Mouse (Mus musculus): ENCODE data around the gene Cyp8b1.

Gene Cyp8b1

DNA sequence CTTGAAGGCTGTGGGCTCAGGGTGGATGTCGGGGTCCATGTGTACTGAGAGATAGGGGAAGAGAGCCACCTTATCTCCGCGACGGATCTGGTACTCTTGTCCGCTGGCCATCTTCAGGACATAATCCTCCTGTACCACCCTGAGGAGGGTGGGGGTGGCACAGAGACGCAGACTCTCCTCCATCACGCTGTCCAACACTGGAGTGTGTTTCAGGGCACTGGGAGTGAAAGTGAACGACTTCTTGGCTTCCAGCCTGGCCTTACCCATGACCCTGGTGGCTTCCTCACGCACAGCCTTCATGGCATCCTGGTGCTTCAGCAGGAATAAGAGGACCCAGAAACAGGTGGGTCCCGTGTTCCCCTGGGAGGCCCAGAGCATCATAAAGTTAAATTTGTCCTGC lies 1.0 kb downstream of the Cyp8b1 start:
- WGBS: 91% methylated on average over 10 of the region's 10 CpGs

DNA sequence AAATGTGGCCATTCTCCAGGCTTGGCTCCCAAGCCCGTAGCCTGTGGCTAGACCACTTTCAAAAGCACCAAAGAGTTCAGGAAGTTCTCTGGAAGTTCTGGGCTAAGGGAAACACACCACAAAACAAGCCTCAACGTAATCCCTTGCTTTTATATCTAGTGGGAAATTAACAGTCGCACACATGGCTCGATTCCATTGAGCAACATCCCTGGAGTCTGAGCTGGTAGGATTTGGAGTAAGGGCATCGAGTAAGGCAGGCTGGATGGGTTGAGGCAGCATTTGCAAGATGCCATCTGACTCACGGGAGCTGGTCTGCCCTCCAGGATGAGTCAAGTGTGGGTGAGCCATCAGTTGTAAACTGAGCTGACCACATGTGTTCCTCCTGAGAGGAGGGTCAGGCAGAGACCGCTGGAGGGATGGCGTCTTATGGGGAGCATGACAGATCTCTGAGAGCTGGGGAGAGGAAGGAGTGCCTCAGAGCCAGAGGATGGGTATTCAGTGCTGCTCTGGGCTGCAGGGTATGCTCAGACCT lies 1.8 kb downstream of the Cyp8b1 start:
- WGBS: 78% methylated on average over 8 of the region's 8 CpGs

DNA sequence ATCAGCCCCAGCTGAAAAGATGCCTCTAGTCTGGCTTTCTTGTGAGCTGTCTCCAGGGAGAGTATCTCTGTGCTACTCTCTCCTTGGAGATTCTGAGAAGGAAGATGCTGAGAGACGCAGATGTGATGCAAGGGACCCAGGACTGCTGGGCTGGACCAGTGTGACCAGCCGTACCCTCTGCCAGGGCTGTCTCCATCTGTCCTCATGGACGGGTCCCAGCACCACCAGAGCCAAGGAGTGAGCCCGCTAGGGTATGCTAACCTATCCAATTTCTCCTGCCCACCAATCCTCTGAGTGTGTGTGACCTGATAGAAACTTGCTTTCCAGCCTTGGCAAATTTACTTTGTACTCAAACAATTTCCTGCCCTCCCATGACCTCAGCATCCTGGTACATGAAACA lies 3.3 kb downstream of the Cyp8b1 start:
- 89% methylated on average over 4 of the region's 4 CpGs for WGBS

DNA sequence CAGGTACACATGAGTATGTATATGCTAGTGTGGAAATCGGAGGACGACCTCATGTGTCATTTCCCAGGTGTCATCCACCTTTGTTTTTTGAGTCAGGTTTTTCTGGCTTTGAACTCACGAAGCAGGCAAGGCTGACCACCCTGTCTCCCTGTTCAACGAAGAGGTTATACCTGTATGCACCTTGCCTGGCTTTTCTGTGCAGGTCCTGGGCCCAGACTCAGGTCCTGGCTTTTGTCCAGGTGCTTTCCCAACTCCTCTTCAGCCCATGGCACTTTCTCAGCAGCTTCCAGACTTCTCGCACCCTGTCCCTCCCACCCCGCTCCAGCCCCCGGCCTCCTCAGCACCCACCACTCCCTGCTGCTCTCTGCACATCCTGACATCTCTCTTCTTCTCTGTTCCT lies 4.9 kb downstream of the Cyp8b1 start:
- 89% methylated on average over 7 of the region's 7 CpGs for WGBS

DNA sequence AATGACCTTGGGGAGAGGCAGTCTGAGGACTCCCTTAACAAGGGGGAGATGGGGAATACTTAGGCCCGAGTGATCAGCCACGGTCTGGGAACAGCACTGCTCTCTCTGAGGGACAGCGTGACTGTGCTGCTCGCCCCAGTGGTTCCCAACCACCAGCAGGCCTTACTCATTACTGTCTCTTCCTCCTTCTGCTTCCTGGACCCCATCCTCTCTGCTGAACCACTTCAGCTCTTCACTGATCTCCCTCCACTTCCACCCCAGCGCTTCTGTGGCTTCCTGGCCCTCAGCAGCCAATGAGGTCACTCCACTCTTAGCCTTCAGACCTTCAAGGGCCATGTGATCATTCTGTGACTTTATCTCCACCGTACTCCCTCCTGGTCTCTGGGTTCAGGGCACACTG lies 6.5 kb downstream of the Cyp8b1 start:
- 88% methylated on average over 6 of the region's 6 CpGs for WGBS

DNA sequence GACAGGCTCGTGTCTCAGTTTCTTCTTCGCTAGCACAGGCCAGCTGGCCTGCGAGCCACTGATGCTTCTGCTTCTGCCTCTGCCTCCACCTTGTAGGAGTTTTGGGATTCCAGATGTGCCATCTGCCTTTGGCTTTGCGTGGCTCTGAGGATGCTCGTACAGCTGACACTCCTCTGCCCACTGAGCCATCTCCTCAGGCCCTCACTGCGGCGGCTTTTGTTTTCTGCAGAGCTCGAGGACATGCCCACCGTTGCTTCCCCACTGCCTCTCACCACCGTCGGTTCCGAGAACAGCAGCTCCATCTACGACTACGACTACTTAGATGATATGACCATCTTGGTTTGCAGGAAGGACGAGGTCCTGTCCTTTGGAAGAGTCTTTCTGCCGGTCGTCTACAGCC lies 7.8 kb downstream of the Cyp8b1 start:
- WGBS: 96% methylated on average over 17 of the region's 17 CpGs

DNA sequence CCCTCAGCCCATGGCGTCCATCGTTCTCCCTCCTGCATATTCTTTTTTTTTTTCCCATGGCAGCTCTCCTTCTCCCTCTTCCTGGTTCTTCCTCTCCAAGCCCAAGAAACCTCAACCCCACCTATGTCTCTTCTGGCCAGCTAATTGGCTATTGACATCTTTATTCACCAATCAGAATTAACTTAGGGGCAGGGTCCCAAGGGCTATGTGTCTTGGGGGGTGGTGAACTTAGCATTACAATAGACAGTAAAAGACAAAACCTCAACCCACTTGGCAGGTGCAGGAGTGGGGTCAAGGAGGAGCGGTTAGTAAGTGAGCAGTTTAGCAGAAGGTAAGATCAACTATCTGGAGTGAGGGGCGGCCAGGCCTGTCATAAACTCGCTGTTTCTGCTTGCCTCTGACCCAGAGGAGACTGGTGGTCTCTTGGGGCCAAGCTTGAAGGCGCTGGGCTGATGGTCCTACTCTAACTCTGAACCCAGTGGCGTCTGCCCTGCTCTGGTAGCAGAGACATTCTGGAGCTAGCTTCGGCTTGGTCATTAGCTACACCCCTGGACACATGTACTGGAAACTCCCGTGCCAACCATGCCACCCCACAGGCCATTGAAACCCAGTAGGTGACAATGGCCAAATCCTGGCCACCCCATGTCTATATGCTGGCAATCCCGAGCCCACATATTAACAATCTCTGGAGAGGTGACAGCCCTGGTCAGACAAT lies 8.6 kb downstream of the Cyp8b1 start:
- WGBS: 81% methylated on average over 10 of the region's 10 CpGs

DNA sequence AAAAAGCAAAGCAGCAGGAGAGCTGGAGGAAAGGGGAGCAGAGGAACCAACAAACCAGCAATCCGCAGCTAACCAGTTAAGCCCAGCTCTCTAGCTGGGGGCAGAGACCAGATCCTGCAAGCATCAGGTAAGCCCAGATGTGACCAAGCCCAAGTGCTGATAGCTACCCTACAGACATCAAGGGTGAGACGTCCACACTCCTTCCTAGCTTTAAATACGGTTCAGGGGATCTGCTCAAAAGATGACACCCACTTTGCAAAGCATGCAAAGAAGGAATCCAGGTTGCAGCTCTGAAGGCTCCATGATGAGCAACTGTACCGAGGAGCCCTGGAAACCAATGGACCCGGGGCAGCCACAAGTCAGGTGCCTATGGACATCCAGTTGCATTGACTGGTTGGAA lies 9.6 kb downstream of the Cyp8b1 start:
- 65% methylated on average over 5 of the region's 5 CpGs for WGBS

DNA sequence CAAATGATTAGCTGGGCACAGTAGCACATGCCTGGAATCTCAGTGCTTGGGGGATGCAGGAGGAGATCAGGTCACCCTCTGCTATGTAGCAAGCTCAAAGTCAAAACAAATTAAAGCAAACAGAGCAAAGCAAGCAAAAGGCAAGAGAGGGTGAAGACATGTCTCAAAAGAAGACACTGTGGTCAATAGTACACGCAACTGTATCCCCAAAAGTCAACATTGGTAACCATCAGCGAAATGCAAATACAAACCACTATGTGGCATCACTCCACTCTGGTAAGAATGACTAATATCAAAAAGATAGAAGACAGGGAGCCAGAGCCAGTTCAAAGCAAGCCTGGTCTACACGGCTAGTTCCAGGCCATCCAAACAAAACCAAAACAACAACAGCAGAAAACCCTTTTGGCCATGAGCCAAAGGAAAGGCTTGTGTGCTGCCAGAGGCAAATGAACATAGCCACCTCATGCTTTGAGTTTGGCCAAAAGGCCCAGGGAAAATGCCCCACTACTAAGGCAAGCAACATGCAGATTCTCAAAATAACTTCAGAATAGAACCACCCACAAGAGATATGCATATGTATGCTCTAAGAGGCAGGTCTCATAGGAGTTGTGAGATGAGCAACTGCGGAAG lies 10.4 kb downstream of the Cyp8b1 start:
- WGBS: 52% methylated on average over 4 of the region's 4 CpGs

DNA sequence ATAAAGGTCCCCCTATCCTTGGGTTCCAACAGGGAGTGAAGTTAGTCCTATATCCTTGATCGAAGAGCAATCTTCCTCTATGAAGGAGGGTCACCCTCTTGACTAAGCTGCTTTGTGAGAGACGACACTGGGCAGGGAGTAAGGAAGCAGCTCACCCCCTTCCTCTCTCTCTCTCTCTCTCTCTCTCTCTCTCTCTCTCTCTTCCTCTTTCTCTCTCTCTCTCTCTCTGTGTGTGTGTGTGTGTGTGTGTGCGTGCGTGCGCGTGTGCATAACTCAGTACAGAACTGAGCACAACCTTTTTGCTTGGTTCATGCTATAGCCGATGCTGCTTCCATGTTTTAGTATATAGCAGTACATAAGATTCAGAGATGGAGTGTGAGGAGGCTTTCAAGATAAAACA lies 11.2 kb downstream of the Cyp8b1 start:
- WGBS: 88% methylated on average over 7 of the region's 7 CpGs

DNA sequence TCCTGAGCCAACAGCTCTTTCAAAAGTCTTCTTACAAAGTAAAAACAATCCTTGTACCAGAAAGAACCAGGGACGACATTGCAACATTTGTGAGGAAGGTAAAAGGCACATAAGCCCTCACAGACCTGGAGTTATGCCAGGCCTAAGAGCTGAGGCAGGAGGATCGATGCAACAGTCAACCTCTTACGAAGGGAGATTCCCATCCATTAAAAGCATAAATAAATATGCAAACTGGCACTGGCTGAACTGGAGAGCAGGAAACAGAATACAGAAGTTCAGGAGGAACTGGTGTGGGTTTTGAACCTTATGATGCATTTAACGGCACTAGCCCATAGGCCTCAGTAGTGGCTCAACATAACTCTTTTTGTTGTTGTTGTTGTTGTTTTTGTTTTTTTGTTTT lies 11.8 kb downstream of the Cyp8b1 start:
- WGBS: 85% methylated on average over 4 of the region's 4 CpGs

DNA sequence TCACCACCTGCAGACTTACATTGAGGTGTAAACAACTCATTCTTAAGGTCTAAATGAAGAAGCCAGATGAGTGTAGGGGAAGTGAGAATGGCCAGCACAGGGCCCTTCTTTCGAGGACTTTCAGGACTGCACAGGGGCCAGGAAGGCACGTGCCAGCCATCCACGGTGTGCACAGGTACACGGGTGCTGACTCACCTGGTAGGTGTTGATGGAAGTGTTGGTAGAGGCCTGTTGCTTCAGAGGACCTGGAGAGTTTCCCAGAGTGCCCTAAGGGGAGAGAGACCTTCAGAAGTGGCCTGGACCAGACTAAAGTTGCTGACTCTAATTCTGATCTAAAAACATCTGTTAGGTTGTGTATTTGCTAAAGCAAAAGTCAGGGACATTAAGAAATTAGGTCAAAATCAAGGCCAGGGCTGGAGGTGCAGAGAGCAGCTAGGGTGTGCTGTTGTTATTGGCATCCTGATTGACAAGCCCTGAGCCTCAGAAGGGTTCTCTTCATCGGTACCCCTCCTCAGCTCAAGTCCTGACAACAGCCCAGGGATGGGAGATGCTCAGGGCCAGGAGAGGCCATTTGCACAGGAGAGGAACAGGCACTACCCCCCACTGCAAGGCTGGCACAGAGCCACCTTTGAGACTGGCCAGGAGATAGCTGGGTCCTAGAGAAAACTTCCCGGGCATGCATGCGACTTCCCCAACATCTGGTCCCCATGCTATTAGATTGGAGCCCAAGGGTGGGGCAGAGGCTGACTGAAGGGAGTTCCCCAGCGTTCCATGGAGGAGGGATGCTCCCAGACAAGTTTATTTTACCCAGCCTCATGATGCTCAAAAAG lies 12.4 kb downstream of the Cyp8b1 start:
- 72% methylated on average over 8 of the region's 8 CpGs for WGBS

DNA sequence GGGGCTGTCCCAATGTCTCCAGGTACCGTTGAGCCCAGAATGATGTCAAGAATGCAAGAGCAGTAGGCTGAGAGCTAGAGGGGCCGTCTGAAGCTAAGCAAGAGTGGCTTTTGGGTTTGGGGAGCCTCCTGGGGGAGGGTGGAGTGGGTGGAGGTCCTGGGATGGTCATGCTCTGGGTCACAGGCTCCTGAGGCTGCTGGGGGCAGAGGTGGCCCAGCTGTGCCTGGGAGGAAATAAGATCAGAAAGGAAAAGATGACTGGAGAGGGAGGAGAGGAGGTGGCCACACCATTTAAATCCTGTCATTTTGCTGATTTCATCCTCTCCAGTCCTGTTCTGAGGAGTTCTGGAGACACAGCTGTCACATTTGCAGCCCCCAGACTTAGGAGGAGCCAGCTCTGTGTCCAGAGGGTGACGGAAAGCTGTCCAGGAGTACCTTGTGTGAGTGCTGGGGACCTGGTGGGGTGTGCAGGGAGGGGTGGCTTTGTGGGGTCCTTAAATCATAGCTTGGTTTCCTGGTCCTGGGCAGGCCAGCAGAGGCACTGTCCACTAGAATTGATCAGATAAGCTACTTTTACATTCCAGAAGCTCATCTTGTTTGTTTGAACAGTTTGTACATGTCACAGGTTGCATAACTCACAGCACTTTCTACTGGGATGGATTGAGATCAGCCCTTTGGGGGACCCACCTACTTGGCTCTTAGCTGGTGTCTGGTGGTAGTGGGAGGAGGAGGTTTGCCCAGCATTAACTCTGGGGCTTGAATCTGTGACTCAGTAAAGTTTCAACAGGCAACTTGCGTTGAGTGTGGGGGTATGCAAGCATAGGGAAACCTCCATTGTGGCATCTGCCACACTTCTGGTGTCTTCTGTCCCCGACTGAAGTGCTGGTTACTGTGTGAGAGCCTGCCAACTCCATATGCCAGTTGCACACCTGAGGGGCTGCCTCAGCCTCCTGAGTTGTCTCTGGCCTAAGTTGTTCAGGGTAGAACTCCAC lies 14.1 kb downstream of the Cyp8b1 start:
- 75% methylated on average over 5 of the region's 5 CpGs for WGBS

DNA sequence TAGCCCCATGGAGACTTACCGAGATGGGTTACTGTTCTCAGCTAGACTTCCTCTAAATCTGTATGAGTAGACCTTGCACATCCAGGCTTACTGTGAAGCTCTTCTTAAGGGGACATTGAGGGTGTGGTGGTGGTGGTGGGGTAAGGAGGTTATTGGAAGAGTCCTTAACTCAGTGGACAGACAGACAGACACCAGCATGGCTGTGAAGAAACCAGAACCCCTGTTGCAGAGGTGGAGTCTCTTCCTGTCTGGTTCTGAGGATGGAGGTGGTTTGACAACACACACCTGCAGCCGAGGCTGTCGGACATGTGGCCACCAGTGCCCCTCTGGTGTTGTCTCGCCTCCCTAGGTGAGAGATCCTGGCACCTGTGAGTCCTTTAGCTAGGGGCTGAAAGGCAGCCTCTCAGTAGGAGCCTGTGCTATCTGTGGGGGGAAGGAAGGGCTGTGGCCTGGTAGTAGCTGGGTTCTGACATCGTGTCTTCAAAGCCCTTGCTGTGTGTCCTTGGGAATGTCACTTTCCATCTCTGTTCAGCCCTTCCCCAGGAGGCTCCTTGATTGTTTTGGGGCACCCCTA lies 15.7 kb downstream of the Cyp8b1 start:
- 93% methylated on average over 5 of the region's 5 CpGs for WGBS

DNA sequence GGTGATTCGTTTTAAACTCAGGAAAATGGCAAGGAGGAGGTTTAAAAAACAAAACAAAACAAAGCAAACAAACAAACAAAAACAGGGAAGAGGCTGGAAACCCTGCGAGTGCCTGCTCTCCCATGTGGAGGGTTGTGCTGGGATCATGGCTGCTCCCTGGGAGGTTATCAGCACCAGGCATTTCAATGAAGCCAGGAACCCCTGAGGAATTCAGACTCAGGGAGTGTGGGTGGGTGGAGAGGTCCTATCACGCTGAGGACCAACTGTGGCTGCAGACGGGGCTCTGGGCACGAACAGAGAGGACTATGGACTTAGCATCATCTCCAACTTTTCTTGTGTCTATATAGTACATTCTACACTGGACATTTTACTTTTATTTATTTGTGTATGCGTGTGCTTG lies 16.8 kb downstream of the Cyp8b1 start:
- 82% methylated on average over 6 of the region's 6 CpGs for WGBS

DNA sequence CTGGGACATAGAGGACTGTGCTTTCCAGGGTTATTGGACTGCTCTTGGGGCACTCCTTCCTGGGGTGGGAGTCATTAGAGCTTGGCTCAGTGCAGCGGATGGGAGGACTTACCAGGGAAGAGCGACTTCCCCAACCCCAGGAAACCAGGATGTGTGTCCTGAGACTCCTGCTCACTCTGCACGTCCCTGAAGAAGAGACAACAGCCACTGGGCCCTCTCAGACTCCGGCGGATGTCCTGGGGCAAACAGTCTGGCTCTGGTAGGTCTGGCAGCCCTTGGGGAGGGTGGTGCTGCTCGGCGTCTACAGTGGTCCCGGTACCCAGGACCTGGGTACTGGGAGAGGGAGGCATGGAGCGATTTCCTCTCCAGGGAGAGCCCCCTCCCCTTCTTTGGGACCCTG lies 17.9 kb downstream of the Cyp8b1 start, which contains the start of gene Ackr2:
Gene Ackr2, plus strand, starts transcription at position 111 of the 400 bp plus-strand sequence.
- 82% methylated on average over 9 of the region's 9 CpGs for WGBS

DNA sequence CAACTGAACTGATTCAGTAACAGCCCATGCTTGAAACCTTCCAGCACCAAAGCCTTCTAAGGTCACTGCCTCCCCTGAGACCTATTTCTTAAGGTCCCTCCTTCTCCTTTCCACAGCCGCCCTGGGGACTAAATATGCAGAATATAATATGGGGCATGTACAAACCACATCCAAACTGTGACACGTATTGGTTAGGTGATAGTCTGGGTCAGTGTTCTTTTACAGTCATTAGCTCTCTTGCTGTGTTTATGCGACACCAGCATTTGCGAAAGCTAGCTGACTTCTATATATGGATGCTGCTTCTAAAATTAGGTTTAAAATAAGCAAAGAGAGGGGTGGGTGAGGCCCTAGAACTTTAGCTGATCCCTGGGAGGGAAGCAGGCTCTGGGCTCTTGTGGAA lies 19.3 kb downstream of the Cyp8b1 start:
- 82% methylated on average over 4 of the region's 4 CpGs for whole genome bisulfite sequencing

DNA sequence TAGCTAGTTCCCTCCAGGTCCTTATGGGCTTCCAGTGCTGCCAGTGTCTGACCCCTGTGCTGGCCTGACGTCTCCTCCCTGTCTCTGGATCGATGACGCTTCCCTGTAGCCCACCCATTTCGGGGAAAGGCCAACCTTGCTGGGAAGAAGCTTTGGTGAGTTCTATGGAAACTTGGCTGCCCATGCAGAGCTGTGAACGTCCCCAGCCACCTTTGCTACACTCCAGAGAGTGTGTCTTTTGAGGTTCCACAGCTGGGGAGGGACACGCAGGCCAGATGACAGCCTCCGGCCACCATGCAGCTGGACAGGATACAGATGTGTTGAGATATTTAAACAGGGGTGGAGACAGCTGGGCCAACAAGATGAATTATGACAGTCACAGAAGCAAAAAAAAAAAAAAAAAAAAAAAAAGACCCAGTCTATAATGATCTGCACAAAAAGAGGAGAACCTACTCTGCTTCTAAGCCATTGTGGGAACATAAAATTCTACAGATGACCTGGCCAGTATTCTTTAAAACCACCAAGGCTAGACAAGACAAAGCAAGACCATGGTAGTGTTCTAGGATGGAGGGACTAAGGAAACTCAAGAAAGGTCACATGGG lies 20.6 kb downstream of the Cyp8b1 start:
- 92% methylated on average over 7 of the region's 7 CpGs for WGBS

DNA sequence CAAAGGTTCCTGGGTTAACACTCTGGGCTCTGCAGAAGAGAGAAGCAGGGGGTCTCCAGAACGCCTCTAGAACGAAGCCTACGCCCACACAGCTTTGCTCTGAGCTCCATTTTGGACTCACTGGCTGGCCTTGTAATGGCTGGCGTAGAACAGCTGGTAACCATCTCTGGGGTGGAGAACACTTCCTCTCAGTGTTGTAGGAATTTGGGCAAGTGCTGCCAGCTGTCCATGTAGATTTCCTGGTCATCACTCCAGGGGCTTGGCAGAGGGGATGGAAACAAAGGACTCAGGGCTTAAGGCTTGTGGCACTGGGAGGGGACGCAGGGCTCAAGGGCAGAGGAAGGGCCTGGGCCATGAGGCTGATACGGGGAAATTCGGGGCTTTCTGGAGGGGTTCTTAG lies 21.7 kb downstream of the Cyp8b1 start:
- 78% methylated on average over 7 of the region's 7 CpGs for WGBS

DNA sequence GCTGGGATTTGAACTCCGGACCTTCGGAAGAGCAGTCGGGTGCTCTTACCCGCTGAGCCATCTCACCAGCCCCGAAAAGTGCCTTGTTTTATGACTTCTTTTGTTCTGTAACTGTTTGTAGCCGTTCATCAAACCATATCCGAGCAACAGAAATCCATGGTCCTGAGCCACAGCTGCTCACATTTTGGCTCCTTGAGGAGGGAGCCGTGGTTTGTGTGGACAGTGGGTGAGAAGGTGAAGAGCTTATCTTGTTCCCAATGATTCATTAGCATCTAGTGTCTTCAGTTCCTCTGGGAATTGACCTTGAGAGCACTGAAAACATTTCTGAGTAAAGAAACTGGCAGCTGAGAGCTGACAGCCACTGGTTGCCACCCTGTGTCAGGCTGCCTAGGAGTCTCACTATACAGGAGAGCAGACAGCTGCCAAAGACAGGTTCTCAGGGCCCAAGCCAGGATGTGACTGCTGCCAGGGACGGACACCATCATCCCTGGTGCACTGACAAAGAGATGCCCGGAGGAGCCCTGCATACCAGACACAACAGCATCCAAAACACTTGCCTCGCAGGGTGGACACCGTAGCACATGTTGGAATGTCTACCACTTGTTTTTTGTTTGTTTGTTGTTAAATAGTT lies 23.9 kb downstream of the Cyp8b1 start:
- WGBS: 94% methylated on average over 12 of the region's 12 CpGs
